Mouse (Mus musculus) kidney, postnatal 36 days (tissue): Measurements from ENCODE around the gene Lman1l.

ENCODE experiments used
- DNase-seq, 2 experiments: peaks; one replicate each; pipeline ENCODE4 v3.0.0; 2021 to 2022; ENCODE audit warnings: mixed read lengths in 2 of 2

The Lman1l gene

DNA sequence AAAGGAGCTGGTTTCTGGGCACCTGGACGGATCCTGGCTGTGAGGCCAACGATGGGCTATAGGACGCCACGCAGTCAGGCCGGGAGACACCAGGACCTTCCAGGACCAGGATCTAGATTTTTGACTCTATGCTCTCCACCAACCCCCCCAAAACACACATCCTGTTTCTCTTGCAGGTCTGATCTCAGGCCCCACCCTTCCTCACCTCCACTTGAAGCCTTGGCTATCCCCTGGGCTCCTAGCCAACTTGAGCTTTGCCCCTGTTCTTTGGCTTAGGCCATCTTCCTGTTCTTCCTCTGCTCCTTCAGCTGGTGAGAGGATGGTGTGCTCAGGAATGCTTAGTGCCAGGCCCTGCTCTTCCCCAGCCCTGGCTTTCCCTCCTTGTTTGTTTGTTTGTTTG is at the start of gene Lman1l:
Gene Lman1l, minus strand, starts transcription at position 101 of the 400 bp plus-strand sequence.
- peak; percentile 26 to 42 for DNase-seq

DNA sequence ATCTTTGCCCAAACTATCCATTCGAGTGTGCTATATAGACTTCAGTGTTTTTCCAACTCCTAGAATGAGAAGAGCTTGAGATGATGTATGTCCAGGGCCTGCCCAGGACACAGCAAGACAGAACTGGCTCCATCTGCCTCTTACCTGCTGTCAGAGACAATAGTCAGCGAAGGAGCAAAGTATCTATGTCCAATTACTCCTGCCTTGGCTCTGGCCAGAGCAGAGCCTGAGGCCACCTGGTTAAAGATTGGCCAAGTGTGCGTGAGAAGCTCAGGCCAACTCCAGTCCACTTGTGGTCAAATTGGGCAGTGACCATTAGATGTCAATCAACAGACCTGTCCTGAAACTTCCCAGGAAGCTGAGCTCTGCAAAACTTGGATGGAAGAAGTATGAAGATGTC is 49.0 kb upstream of the Lman1l start:
- DNase-seq, result peak; percentile 86 to 92

DNA sequence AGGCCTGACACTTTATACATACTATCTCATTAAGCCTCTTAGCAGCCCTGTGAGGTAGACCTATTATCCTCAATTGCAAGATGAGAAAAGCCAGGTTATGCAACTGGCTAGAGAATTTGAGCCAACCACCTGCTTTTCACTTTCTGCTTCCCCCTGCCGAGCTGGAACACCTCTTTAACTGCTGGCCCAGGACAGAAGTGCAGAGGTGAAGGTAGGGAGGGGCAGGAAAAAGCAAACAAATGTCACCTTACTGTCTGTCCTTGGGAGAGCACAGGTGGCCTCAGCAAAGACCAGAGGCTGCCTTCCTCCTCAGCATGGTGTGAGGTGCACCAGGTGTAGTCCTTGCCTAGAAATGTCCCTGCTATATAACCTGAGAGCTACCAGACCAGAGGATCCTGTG is 47.7 kb upstream of the Lman1l start:
- peak; percentile 39 to 66 for DNase-seq

DNA sequence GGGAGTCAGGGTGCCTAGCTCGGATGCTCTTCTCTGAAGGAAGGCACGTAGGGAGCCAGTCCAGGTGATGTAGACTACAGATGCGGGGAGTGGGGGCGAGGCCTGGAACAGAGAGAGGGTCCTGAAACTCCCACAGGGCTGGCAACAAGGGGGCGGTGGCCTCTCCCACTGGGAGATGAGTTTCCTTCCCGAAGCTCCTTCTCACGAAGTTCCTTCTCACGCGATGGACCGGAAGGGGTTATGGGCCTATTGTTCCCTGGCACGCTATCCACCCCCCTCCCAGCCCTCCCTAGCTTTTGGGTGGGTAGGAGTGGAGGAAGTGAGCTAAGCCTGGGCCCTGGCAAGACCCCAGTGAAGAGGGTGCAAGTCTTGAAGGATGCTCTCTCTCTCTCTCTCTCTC is 47.2 kb upstream of the Lman1l start:
- peak; percentile 20 for DNase-seq

DNA sequence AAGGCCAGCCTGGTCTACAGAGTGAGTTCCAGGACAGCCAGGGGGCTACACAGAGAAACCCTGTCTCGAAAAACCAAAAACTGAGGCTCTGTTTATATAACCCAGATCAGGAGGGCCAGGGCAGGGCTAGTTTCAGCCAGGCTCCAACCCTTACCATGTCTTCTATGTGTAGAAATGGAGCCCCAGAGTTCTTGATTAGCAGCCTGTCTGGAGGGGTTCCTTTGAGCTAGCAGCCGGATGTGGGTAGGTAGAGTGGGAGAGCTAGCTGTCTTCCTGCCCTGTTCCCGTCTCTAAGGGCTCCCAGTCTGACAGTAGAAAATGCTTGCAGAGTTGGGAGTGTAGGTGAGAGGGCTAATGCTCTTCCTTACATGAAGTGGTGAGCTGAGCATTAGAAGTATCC is 46.6 kb upstream of the Lman1l start:
- DNase-seq, result no peak

DNA sequence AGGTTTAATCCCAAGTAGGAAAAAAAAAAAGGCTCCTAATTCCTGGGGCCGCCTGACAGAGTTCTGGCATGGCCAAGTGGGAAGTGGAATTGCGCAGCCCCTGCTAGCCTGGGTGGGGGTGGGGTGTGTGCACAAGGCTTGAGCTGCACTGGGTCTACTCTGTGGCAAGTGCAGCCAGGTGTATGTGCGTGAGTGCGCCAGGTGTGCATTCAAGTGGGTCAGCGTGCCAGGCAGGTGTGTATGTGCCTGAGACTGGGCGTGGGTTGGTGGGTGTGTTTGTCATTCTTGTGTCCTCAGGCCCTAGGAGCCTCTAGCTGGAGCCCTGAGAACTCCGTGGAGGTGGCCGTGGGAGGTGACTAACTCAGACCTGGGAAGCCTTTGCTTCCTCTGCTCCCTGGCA is 46.0 kb upstream of the Lman1l start:
- no peak for DNase-seq

DNA sequence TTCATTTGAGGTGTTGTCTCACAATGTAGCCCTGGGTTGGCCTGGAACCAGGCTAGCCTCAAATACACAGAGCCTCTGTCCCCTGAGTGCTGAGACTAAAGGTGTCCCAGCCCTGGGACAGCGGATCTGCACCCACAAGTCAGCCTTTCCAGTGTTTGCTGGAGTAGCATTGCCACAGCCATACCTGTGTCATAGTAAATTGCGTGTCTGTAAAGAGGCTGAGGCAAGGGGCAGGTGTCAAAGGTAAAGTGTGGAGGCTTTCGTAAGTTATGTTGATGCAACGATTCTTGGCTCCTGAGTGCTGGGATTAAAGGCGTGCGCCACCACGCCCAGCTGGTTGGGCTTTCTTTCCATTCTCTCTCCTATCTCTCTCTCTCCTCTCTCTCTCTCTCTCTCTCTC is 44.0 kb upstream of the Lman1l start:
- DNase-seq, result no peak

DNA sequence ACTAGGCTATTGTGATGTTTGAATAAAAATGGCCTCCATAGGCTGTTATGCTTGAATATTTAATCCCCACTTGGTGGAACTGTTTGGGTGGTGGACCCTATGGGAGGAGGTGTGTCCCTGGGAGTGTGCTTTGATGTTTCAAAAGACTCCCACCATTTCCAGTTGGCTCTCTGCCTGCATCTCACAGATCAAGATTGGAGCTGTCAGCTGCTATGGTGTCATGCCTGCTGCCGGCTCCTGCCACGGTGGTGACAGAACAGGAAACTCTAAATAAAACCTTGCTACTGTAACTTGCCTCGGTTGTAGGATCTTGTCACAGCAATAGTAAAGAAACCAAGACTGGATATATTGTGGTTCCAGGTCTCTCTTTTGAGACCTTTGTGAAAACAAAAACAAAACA is 41.0 kb upstream of the Lman1l start:
- no peak for DNase-seq

DNA sequence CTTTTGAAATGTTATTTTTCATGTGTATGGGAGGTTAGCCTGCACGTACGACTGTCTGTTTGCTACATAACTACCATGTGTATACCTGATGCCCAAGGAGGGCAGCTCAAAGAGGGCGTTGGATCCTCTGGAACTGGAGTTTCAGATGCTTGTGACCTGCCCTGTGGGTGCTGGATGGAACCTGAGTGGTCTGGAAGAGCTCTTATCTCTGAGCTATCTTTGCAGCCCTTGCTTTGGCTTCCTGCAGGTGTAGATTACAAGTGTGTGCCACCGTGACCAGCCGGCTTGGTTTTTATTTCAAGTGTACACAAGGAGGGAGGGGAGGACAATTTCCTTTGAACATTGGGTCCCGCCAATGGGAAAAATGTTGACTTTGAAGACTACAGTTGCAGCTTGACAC is 39.9 kb upstream of the Lman1l start:
- DNase-seq, result no peak

DNA sequence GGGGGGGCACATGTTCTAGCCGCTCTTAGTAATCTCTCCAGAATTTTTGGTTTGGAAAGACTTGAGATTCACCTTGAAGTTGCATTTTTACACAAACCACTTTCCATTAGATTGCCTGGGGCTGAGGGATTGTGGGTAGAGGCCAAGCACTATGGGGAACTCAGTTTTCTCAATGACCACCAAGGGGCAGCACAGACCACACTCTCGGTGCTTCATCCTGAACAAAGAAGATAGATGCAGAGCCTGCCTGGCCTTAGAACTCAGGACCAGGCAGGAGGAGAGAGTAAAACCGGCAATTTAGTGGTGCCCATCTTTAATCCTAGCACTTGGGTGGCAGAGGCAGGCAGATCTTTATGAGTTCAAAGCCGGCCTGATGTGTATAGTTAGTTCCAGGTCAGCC is 39.2 kb upstream of the Lman1l start:
- DNase-seq, result peak; percentile 86 to 90

DNA sequence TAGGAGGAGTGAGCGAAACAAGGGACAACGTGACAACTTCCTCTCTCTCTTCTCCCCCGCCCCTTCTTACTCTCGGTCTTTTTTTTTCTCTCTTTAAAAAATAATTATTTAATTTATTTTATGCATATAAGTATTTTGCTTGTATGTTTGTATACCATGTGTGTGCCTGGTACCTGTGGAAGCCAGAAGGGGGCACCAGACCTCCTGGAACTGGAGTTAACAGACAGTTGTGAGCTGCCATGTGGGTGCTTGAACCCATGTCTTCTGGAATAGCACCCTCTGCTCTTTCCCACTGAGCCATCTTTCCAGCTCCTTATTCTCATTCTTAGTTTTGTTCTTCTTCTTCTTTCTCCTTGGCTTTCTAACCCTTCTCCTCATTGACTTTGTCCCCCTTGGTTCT is 38.4 kb upstream of the Lman1l start:
- DNase-seq, result no peak

DNA sequence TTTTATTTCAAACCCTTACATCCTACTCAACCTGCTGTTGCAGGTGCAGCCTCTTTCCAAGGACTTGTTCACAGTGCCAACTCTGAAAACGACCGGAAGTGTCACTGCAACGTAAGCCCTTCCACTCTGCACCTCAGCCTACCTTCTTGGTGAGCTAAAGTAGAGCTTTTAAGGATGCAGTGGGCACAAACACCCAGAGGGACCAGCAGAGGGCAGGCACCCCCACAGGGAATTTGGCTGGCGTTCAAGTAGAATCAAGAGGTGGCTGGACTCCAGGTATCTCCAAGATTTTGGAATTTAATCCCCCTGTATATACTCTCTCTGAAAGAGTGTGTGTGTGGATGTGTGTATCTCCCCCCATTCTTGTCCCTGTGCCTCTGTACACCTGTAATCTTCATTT is 37.3 kb upstream of the Lman1l start:
- DNase-seq, result no peak

DNA sequence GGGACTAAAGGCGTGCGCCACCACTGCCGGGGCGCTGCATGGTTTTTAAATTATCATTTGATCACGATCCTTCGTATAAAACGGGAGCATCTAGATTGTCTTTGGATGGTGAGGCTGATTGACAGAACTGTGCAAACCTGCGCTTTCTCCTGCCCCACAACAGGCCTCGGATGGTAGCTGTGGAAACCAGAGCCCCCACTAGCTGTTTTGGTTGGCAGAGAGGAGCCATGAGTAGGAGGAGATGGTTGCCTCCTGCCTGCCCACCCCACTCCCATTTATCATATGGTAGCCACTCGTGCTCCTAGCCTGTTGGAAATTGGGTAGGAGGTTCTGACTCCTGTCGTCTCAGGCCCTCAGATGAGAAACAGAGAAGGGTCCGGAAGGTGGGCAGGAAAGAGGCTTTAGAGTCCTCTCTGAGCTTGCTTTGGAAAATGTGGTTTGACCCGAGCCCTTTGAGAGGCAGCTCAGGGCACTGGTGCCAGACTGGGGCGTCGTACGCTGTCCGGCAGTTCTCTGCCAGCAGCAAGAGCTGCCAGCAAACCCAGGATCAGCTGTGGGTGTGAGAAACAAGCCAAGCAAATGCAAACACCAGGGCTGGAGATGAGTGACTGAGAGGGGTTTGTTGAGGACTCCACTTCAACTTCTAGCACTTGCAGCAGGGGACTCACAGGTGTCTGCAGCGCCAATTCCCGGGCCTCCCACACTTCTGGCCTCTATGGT is 36.2 kb upstream of the Lman1l start:
- no peak for DNase-seq

DNA sequence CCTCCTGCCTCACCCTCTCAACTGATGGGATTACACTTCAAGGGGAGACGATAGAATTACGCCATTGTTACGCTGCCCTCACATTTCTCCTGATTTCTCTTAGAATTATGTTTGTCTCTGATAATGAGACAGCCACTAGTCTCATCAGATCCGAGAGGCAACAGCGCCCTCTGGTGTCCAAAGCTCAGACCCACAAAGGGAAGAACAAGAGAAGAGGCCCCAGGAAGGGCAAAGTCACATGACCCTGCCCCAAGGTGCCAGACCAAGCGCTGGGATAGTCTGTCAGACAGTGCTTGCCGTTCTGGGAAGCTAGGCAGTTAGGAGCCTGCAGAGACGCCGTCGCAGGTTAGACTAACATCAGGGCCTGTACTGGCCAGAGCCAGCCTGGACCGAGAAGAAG is 35.2 kb upstream of the Lman1l start:
- DNase-seq, result peak; percentile 94 to 98

DNA sequence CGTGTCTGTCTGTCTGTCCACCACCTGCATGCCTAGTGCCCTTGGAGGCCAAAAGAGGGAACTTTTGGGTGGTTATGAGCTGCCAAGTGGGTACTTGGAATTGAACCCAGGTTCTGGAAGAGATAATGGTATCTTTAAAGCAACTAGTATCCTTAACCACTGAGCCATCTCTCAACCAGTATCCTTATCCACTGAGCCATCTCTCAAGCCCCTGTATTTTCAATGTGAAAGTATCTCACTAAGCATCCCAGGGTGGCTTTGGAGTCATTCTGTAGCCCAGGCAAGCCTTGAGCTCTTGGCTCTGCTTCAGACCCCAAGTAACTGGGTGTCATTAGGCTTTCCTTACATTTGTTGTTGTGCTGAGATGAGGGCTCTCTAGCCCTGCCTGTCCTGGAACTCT is 34.4 kb upstream of the Lman1l start:
- DNase-seq, result no peak

DNA sequence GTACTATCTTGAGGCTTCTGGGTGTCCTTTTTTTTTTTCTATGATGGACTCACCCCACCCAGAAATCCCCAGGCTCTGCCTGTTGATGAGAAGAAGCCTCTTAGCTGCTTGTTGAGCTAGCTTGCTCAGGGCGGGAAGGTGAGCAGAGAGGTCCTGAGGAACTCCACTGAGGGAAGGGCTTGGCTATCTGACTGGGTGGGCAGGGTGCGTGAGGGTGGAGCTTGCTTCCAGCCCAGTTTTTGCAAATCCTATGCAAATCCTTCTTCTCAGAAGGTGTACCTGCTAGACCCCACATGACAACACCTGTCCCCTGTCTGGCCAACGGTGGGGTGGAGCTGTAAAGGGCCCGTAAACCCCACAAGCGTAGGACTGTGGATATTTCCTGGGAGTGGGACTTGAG is 32.7 kb upstream of the Lman1l start, which contains the start of gene Csk:
Gene Csk, minus strand, starts transcription at position 349 of the 400 bp plus-strand sequence.
- no peak for DNase-seq

DNA sequence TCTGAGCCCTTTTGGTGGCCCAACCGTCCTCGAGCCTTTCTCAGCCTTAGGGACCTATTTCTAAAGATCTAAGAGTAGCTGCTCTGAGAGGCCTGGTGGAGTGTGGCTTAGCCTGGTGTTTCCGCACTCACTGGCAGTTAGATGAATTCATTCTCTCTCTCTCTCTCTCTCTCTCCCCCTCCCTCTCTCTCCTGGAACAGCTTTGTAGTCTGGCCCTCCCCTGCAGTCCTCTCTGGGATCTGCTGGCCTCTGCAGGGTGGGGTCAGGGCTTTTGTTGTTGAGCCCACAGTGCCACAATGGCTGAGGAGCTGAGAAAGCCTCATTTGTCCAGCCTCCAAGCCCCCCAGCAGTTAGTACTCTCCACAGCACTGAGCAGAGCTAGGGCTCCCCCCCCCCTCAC is 32.3 kb upstream of the Lman1l start:
- no peak for DNase-seq

DNA sequence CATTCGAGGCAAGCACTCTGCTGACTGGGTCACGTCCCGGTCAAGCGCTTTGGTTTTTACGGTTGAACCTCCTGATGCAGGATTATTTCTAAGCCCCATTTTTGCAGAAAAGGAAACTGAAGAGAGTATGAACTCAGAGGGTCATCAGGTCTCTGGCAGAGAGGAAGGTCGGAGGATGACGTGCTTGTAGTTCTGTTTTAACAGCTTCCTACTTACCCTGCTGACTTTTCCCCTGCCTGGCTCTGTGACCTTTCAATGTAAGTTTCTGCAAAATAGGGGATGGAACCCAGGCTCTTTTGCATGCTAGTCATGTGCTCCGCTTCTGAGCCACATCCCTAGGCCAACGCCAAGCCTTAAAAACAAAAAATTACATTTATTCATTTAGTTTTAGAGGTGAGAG is 31.8 kb upstream of the Lman1l start:
- DNase-seq, result no peak

DNA sequence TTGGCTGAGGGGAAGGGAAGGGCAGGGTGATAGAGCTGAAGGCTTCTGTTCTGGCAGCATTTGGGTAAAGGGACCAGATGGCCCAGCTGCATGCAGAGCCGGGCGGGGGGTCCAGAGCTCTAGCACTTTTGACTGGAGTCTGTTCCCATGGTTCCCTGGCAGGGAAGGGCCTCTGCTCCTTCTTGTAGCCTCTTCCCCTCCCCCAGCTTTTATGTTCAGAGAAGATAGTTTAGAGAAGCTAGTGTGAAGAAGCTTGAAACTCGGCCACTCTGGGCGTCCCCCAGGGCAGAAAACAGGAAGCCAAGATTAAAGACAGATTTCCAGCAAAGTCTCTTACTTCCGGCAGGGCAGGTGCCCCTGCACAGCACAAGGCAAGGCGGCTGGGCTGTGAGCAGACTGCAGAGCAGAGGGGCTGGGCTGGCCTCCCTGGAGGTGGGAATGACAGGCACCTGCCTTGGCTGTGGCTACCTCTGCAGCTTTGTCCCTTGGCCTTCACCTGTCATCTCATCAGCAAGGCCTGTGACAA is 30.3 kb upstream of the Lman1l start:
- DNase-seq, result no peak

DNA sequence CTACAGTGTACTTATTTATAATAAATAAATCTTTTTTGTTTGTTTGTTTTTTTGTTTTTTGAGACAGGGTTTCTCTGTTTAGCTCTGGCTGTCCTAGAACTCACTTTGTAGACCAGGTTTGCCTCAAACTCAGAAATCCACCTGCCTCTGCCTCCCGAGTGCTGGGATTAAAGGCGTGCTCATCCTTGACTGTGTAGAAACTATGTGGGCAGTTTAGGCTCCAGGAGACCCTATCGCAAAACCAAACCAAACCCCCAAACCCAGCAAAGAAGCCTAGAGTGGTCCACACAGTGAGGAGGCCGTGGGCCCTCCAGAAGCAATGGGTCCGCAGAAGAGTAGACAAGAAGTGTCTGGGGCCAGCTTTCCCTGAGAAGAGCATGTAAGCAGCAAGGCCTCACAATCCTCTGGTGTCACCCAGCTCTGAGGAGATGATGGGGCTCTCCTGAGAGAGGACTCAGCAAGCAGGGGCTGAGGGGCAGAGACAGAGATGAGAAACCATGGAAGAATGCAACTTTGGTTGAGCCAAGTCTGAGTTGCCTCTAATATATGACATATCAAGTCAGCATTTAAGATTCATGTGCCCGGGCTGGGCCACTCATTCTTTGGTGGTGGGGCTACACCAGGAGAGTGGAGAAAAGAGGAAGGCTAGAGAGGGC is 29.7 kb upstream of the Lman1l start:
- no peak for DNase-seq

DNA sequence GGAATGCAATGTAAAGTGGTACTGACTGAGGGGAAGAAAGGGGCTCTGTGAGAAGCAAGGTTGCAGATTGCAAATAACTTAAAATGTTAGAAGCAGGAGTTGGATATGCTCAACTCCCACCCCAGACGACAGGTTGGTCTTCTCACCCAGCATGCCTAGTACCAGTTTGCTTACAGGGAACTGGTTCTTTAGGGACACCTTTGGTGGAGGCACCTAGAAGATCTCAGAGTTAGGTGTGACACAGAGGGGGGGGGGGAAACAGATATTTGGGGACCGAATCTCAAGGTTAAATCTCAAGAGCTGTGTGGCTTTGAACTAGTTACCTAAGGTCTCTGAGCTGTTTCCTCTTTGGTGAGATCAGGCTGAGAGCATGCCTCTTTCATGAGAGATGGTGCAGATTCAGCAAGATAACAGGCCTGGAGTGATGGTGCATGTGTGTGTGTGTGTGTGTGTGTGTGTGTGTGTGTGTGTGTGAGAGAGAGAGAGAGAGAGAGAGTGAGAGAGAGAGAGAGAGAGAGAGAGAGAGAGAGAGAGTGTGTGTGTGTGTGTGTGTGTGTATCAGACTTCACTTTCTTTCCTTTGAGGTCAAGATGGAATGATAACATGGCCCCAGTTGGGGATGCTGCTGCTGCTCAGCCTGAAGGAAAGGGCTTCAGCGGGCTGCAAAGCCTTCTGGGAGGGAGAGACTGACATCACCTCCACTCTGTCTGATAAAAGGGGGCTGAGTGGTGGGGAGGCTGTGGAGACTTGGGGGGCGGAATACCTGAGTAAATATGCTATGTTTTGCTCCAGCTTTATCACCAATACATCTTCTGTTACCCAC is 26.9 kb upstream of the Lman1l start:
- no peak for DNase-seq

DNA sequence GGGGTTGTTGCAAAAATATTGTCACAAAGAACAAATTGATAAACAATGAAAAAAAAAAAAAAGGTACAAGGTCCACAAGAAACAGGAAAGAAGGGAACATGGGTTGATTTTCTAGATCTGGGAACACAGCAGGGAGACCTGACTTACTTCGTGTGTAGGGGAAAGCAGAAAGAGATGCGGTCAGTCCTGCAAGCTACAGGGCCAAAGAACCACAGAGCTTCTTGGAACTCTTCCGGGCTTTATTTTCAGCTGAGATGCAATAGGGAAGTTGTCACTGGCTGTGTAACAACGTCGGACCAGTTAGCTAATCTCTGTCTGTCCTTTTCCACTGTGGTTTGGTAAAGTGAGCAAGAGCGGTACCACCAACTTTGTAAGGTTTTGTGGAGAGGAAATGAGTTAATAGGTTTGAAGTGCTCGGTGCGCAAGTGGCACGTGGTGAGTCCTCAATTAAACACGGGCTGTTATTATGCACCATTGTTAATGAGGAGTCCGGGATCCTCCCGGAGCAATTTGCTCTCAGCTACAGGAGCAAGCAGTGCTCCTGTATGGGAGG is 26.1 kb upstream of the Lman1l start:
- no peak for DNase-seq
